Mouse (Mus musculus) myocyte (in vitro differentiated cells): ENCODE results near the gene Hirip3. TPM values are rescaled to one million over a fixed set of nuclear protein-coding genes. Genes with fewer than 3 reads are reported as not detected.
A peak's percentile ranks its signal among the peaks of the same experiment; 100 is the strongest.
"Not testable (repeated sequence)": the region's sequence is repeated elsewhere in the genome, so short reads cannot be mapped to it uniquely, and the experiment has no call there.

Experiments
- H3K27me3 ChIP-seq: one replicate; pipeline ENCODE4 v1.6.1; 2011; ENCODE audit not compliant: control insufficient read depth, insufficient read depth, insufficient read length
- H3K36me3 ChIP-seq: one replicate; pipeline ENCODE4 v1.6.1; 2011; ENCODE audit not compliant: control insufficient read depth, insufficient read depth
- H3K4me2 ChIP-seq: one replicate; pipeline ENCODE4 v1.6.1; 2011; ENCODE audit warnings: low read depth, control low read depth
- H3K4me3 ChIP-seq: one replicate; pipeline ENCODE4 v1.5.1; 2011; ENCODE audit warnings: mild to moderate bottlenecking, control low read depth, moderate library complexity
- H3K79me2 ChIP-seq: one replicate; pipeline ENCODE4 v1.6.1; 2011; ENCODE audit not compliant: control insufficient read depth, insufficient read depth
- H3ac ChIP-seq: one replicate; pipeline ENCODE4 v1.6.1; 2011; ENCODE audit not compliant: control insufficient read depth, insufficient read length
- CEBPB ChIP-seq: IDR thresholded peaks from 2 replicates; pipeline ENCODE4 v1.6.1; 2011; ENCODE audit warnings: mild to moderate bottlenecking, moderate library complexity; ENCODE audit not compliant: poor library complexity, insufficient read depth, severe bottlenecking
- E2F4 ChIP-seq: IDR thresholded peaks from one replicate; pipeline ENCODE4 v1.6.1; 2011; ENCODE audit warnings: mild to moderate bottlenecking, control low read depth, moderate library complexity; ENCODE audit not compliant: insufficient read depth
- MAX ChIP-seq: IDR thresholded peaks from one replicate; pipeline ENCODE4 v1.6.1; 2011; ENCODE audit warnings: low read depth, mild to moderate bottlenecking, control low read depth
- MYOD1 ChIP-seq, 3 experiments: IDR thresholded peaks; one replicate each; pipeline ENCODE4 v1.6.1; 2011; ENCODE audit warnings: control low read depth in 2 of 3, low read depth in 2 of 3, mild to moderate bottlenecking in 2 of 3, moderate library complexity in 1 of 3; ENCODE audit not compliant: insufficient read length in 2 of 3, control insufficient read depth in 1 of 3
- MYOG ChIP-seq, 3 experiments: IDR thresholded peaks; one replicate each; pipeline ENCODE4 v1.6.1; 2011; ENCODE audit warnings: control low read depth in 2 of 3, low read depth in 2 of 3, mild to moderate bottlenecking in 2 of 3; ENCODE audit not compliant: insufficient read length in 2 of 3, control insufficient read depth in 1 of 3, insufficient read depth in 1 of 3
- POLR2A ChIP-seq: IDR thresholded peaks from one replicate; pipeline ENCODE4 v1.6.1; 2011; ENCODE audit warnings: low read depth, mild to moderate bottlenecking, control low read depth, moderate library complexity; ENCODE audit not compliant: insufficient read length
- POLR2AphosphoS2 ChIP-seq: IDR thresholded peaks from one replicate; pipeline ENCODE4 v1.6.1; 2011; ENCODE audit warnings: low read depth, control low read depth; ENCODE audit not compliant: insufficient read length
- REST ChIP-seq: IDR thresholded peaks from one replicate; pipeline ENCODE4 v1.6.1; 2011; ENCODE audit warnings: mild to moderate bottlenecking, control low read depth, moderate library complexity; ENCODE audit not compliant: insufficient read depth, insufficient read length
- SRF ChIP-seq: IDR thresholded peaks from one replicate; pipeline ENCODE4 v1.6.1; 2011; ENCODE audit warnings: low read depth; ENCODE audit not compliant: control insufficient read depth, insufficient read length
- TCF12 ChIP-seq: IDR thresholded peaks from one replicate; pipeline ENCODE4 v1.6.1; 2011; ENCODE audit warnings: mild to moderate bottlenecking, control low read depth; ENCODE audit not compliant: poor library complexity, insufficient read depth, severe bottlenecking
- TCF3 ChIP-seq: IDR thresholded peaks from one replicate; pipeline ENCODE4 v1.6.1; 2011; ENCODE audit warnings: low read depth, control low read depth; ENCODE audit not compliant: insufficient read length
- USF1 ChIP-seq: IDR thresholded peaks from one replicate; pipeline ENCODE4 v1.6.1; 2011; ENCODE audit warnings: low read depth, mild to moderate bottlenecking, control low read depth, moderate library complexity
- polyA plus RNA-seq: library from polyadenylated mRNA; unstranded; fragments of >200 nt; fragmentation: generic; extraction: Trizol; gene quantifications from one replicate; pipeline ENCODE4 v1.2.1, GENCODE M21; 2012; ENCODE audit warnings: missing spikeins

Hirip3 gene
- polyA plus RNA-seq, 1 experiment = 16.2 TPM

DNA sequence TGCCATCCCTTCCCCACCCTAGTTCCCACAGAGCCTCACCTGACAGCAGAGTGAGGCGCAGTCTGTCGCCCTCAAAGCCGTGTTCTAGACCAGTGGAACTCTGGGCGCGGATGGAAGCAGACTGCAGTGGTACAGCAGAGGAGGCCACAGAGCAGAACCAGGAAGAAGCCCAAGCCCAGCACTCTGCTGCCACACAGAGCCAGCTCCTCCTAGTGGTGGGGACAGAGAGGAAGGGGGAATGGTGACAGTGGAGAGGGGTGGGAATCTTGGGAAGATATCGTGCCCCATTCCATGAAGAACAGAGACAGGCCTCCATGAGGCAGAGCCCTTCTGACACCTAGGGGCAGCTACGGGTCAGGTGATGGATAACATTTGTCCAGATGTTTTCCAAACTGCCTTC lies 27.1 kb downstream of the Hirip3 start:
- TF ChIP-seq E2F4 = no peak
- no peak for TF ChIP-seq TCF12
- TF ChIP-seq MAX = no peak
- no peak for TF ChIP-seq TCF3
- no peak for TF ChIP-seq POLR2AphosphoS2
- no peak for TF ChIP-seq POLR2A
- TF ChIP-seq CEBPB = no peak
- no peak for TF ChIP-seq MYOD1 (IDR thresholded peaks at IDR 0.05; ENCODE audit: control insufficient read depth in 1 of 3, insufficient read length in 2 of 3, low read depth in 2 of 3)
- TF ChIP-seq USF1 = no peak
- no peak for TF ChIP-seq SRF
- TF ChIP-seq MYOG (IDR thresholded peaks at IDR 0.05; ENCODE audit: control insufficient read depth in 1 of 3, insufficient read depth in 1 of 3, insufficient read length in 2 of 3, low read depth in 2 of 3) = no peak
- no peak for TF ChIP-seq REST
- H3K36me3 ChIP-seq = no peaks in the 10 kb centered on the region
- no peak overlapping the region for H3K4me2 ChIP-seq
- no peak overlapping the region for H3K4me3 ChIP-seq
- no peaks in the 10 kb centered on the region for H3K27me3 ChIP-seq
- no peak overlapping the region for H3ac ChIP-seq
- peaks cover 5% of the 10 kb centered on the region for H3K79me2 ChIP-seq

DNA sequence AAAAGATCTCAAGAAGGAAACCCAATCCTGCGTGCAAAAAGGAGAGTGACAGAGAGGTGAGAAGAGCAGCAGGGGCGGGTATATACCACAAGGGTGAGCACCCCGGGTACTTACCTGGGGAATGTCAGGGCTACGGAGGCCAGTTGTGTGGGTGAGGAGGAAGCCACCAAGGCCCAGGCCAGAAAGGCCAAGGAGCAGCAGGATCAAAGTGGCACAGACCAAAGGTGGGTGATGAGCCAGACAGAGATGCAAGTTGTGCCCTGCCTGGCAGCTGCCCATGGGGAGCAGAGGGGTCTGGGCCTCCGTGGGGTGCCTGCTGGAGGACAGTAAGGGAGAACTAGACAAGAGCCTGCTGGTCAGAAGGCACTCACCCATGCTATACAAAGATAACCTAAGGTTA lies 35.1 kb downstream of the Hirip3 start:
- H3K79me2 ChIP-seq = no peaks in the 10 kb centered on the region
- TF ChIP-seq SRF (no peak), TCF12 (no peak), MYOG (IDR thresholded peaks at IDR 0.05; ENCODE audit: control insufficient read depth in 1 of 3, insufficient read depth in 1 of 3, insufficient read length in 2 of 3, low read depth in 2 of 3) (no peak)
- peak overlapping the region; percentile 99 for H3K4me2 ChIP-seq
- no peaks in the 10 kb centered on the region for H3K36me3 ChIP-seq
- H3K27me3 ChIP-seq = no peaks in the 10 kb centered on the region
- H3ac ChIP-seq = no peak overlapping the region
- H3K4me3 ChIP-seq = peak overlapping the region; percentile 62

DNA sequence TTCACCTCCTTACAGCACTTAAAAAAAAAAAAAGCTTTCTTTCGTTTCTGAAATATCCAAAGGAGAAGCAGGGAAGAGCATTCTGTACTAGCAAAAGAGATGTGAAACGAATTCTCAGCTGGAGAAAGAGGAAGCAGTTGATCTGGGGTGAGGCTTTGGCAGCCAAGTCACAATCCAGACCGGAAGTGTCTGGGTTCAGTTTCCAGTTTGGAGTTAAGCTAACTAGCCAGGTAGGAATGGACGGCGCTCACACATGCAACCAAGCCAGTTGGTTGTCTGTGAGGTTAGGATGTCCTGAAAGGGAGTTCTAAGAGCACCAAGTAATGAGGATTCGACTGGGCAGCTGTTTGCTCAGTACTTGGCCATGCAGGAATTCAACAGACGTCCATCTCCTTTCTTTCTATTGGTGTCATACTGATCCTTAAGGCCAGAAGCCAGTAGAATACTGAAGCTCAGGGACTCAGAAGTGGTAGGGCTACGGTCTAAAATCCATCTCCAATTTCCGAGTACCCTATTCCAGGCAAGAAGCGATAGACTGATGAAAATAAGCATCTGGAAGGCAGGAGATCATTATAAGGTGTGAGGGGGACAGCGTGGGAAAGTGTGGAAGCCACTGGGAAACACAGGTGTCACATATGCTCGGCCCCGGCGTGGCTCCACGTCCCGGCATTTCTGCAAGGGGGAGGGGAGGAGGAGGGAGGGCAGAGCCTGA lies 35.8 kb downstream of the Hirip3 start:
- Histone ChIP-seq H3K27me3 (no peaks in the 10 kb centered on the region), H3K36me3 (no peaks in the 10 kb centered on the region), H3ac (peak overlapping the region; percentile 25), H3K79me2 (no peaks in the 10 kb centered on the region), H3K4me3 (peak overlapping the region; percentile 62), H3K4me2 (peak overlapping the region; percentile 99)
- TF ChIP-seq TCF3 (no peak), MYOD1 (IDR thresholded peaks at IDR 0.05; ENCODE audit: control insufficient read depth in 1 of 3, insufficient read length in 2 of 3, low read depth in 2 of 3) (peak in 1 of 3 experiments; percentile 26), USF1 (no peak), SRF (no peak), MAX (no peak), REST (no peak), POLR2AphosphoS2 (no peak), E2F4 (no peak)

DNA sequence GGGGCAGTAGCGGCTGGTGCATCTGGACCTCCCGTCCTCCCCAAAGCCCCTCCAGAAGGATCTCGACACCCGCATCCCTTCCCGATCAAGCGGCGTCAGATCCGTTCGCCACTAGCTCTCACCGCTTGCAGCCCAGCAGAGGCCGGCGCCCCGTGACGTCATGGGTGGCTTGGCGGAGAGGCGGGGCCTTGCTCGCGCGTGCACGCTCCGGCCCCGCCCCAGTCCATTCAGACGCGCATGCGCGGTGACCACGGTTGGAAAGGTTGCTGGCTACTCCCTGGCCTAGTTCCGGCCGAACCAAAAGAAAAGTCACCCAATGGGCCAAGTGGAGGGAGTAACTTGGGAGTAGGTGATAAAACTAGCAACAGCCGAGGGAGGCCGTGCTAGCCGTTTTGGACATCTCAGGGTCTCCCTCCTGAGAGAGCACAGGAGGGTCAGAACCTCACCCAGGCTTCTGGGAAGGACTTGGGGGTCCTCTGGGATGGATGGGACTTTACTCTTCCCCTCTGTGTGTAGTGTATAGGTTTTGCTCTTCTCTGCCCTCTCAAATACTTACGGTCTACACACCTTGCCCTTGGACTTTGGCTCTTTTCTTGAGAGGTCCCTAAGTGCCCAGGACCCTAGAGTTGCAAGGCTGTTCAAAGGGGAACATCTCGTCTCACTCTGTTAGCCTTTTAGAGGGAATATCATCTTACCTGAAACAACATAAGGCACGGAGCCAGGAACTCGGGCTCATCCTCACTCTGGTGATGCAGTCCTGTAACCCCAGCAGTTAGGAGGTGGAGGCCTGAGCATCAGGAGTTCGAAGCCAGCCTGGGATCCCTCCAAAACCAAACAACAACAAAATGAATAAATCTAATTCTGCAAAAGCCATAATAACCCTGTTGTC lies 36.6 kb downstream of the Hirip3 start:
- H3K36me3 ChIP-seq = no peaks in the 10 kb centered on the region
- no peaks in the 10 kb centered on the region for H3K27me3 ChIP-seq
- H3ac ChIP-seq = peak overlapping the region; percentile 25
- H3K4me3 ChIP-seq = peak overlapping the region; percentile 62
- peak overlapping the region; percentile 99 for H3K4me2 ChIP-seq
- TF ChIP-seq TCF12 (no peak), REST (no peak), POLR2A (peak; percentile 93), POLR2AphosphoS2 (peak; percentile 94), MYOD1 (IDR thresholded peaks at IDR 0.05; ENCODE audit: control insufficient read depth in 1 of 3, insufficient read length in 2 of 3, low read depth in 2 of 3) (no peak), SRF (no peak), E2F4 (no peak), CEBPB (no peak), MYOG (IDR thresholded peaks at IDR 0.05; ENCODE audit: control insufficient read depth in 1 of 3, insufficient read depth in 1 of 3, insufficient read length in 2 of 3, low read depth in 2 of 3) (no peak), MAX (no peak), USF1 (no peak), TCF3 (no peak)
- no peaks in the 10 kb centered on the region for H3K79me2 ChIP-seq

DNA sequence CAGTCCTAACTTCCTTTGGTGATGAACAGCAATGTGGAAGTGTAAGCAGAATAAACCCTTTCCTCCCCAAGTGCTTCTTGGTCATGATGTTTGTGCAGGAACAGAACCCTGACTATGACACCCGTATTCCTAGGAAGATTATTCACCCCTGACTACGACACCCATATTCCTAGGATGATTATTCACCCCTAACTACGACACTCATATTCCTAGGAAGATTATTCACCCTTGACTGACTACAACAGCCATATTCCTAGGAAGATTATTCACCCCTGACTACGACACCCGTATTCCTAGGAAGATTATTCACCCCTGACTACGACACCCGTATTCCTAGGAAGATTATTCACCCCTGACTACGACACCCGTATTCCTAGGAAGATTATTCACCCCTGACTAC lies 38.0 kb downstream of the Hirip3 start:
- not testable (repeated sequence) for H3K27me3 ChIP-seq, H3K36me3 ChIP-seq, H3ac ChIP-seq, H3K79me2 ChIP-seq, H3K4me3 ChIP-seq, H3K4me2 ChIP-seq
